Mouse (Mus musculus) retina, adult 2 months (tissue): ENCODE measurements around the gene Tsks.

Source experiments
- DNase-seq: peaks from one replicate; pipeline ENCODE4 v3.0.0-alpha.2; 2012; ENCODE audit warnings: low read depth, low spot score

Gene Tsks

DNA sequence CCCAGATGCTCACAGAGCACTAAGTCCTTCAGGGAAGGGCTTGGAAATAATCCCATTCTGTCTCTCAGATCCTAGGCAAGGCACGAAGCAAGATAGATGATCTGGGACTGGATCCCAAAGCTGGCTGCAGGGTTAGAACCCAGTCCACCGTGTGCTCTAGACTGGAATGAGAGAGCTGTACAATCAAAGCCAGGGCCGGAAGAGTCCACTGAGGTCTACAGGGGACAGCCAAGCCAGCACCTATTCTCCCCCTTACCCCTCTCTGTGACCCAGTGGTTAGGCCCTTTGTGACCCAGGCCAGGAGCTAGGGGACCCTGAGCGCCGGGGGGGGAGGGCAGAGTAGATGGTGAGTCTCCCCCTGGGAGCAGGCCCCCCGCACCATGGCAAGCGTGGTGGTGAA lies at the start of gene Tsks:
Tsks (plus strand) TSS at position 301 of the 400 bp plus-strand sequence.
- DNase-seq, result no peak

DNA sequence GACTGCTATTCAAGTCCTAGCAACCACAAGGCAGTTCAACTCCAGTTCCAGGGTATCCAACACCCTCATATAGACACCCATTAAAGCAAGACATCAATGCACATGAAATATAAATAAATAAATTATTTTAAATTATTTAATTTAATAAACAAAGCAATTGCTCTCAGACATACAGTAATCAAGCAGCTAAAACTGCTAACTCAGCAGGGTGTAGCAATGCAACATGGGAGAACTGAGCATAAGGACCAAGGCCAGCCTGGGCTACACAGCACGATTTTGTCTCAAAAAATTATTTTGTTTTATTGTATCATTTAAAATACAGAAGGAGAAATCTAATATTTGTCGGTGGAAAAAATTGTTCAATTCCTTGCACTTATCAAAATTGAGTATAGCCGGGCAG lies 48.8 kb upstream of the Tsks start:
- no peak for DNase-seq

DNA sequence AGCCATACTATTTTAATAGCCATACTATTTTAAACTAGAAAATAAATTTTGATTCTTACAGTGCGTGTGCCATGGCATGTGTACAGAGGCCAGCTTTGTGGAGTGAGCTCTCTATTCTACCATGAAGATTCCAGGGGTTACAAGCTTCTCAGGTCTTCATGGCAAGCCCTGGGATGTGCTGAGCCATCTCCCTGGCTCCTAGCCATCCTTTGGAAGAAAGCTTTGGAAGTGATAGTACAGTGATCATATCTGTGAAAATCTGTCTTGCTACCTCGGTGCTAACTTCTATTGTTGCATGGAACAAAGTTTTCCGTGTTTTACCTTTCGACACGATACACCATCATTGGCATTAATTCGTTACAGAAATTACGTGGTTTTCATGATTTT lies 47.8 kb upstream of the Tsks start:
- no peak for DNase-seq

DNA sequence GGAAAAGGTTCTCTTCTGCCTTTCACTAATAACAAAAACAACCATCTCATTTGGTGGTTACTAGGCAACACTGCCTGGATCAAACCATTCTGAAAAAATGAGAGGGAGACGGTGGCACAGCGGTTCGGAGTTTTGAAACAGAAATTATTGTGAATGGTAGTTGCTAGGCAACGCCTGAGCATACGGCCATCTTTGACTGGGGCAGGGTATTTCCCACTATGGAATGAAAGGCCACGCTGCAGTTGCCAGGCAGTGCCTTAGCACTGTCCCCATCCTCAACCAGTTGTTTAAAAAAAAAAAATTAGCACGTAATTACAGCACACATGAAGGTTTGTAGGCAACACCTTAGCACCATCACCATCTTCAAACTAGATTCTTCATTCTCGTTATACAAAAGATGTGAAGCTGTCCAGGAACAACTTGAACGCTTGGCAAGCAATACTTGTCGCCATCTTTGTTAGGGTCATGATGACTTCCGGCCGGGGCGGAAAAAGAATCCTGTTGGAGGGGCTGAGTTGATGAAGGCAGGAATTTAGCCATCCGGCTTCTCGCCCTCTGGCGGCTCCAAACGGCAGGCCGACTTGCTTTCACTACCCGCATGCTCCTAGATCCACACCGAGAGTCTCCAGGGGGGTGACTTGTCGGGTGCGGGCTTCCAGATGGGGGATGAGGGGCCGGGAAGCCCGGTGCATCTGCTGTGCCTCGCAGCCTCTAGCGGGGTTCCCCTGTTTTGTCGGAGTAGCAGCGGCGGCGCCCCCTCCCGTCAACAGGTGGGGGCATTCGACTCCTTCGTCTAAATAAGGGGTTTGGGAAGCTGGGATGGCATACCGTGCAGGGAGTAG lies 47.2 kb upstream of the Tsks start, which contains the start of gene Fuz:
Fuz (plus strand) TSS at position 487 of the 842 bp plus-strand sequence.
- DNase-seq, result peak; percentile 89

DNA sequence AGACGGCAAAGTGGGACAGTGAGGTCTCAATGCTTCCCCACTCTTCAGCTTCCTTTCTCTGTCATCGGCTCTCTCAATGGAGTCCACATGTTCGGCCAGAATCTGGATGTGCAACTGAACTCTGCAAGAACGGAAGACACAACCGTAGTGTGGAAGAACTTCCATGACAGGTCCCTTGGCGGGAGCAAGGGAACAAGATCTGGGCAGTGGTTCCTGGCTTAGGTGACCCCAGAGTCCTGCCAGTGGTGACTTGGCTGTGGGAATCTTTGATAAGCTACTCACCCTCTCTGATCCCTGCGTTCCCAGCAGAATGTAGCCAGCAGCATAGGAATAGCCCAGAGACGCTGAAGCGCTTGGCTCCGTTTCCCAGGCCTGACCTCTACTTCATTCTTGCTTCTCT lies 46.5 kb upstream of the Tsks start:
- DNase-seq, result no peak

DNA sequence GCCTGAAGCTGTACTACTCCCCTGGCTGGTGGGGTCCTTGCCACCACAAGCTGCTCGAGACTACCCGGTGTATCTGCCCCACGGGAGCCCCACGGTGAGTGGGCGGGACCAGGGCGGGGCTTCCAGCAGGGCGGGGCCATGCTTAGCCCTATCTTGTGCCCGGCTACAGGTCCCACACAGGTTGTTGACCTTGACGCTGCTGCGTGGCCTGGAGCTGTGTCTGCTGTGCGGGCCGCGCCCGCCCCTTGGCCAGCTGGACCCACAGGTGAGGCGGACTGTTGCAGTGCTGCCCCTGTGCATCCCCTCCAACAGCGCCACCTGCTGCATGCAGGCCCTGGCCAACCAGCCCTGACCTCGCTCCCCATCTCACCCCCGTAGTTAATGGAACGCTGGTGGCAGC lies 44.4 kb upstream of the Tsks start:
- DNase-seq, result no peak

DNA sequence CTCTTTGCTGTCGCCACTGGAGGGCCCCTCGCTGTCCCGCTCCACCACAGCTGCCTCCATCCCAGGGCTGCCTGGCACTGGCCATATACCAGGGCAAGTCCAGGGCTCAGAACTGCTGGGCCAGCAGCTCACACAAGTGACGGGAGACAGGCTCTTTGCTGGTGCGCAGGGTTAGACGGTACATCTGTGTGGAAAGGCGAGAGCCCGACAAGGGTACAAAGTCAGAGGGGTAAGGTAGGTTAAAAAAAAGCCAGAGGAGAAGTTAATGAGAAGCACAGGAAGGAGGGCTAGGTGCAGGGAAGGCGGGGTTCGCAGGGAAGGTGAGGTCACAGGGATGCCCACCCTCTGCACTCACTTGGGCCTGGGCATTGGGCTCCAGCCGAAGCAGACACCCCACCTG lies 42.4 kb upstream of the Tsks start:
- DNase-seq, result no peak

DNA sequence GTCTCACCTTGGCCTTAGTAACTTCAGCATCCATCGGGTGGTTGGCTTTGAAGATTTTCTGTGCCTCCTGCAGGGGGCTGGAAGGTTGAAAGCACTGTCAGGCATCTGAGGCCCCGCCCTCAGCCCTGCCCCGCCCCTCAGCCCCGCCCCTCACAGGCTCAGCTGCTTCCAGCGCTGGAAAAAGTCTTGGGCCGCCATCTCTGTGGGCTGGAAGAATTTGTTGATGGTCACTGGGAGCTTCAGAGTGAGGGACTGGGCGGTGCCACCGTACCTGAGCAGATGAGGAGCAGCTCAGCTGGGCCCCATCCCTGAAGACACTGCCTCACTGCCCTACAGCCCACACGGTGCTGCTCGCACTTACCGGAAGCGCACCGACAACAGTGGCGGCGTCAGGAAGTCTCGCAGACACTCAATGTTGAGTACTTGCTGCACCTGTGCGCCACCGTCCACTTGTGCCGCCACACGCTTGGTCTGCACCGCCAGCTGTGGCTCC lies 41.7 kb upstream of the Tsks start:
- DNase-seq, result no peak

DNA sequence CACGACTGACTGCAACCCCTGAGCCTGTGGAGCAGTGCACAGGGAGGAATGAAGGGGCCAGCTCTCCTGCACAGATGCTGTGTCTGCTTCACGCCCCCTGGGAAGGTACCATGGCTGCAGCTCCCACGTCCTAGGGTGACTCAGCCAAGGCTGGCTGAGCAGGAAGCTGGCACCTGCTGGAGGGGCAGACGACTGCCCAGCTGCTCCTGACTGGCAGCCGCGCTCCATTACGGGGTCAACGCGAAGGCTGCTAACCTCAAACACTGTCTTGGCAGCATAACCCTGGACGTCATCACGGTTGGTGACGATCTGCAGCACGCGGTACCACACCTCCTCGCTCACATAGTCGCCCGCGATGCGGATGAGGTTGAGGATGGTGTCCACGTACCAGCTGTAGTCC lies 37.6 kb upstream of the Tsks start:
- DNase-seq, result no peak

DNA sequence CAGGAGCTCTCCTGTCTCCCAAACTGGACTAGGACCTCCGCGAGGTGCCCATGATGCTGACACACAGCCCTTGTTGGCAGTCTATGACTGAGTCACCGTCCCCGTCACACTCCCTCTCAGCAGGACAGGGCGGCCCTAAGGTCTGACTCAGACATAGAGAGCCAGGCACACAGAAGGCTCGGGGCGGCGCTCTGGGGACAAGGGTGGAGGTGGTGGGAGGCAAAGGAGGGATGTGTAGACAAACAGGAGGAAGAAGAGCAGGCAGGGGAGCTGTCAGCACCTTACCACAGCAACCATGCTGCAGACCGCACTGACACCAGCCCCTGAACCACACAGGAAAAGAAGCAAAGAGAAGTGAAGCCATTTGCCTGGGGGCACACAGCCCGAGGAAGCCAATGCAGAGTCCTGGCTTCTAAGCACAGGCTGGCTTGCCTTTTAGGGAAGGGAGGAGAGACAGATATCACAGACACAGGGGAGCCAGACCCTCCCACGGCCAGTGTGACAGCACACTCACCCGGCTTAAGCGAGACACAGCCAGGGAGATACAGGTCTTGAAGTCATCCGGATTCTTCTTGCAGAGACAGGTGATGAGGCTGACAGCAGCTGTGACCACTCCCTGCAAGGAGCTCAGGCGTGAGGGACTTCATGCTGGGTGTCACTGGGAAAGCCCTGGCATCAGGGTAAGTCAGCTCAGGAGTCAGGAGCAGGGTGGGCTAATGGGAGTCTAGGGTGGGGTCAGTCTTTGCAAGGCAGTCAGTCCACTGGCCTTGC lies 34.1 kb upstream of the Tsks start:
- DNase-seq, result no peak

DNA sequence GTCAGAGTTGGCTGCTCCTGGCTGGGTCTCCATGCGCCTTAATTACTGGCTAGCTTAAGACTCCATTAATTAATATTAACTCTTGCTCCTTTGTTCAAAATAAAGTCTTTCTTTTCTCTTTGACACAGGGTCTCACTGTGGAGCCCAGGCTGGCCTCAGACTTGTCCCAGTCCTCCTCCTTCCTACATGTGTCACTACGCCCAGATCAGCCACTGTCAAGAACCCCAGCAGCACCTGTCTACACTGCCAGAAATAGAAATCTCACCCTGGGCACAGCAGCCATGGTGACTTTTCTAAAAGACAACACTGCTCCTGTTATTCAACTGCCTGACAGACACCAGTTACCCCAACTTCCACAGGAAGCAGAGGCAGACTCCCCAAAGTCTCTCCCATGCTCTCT lies 28.6 kb upstream of the Tsks start:
- DNase-seq, result no peak

DNA sequence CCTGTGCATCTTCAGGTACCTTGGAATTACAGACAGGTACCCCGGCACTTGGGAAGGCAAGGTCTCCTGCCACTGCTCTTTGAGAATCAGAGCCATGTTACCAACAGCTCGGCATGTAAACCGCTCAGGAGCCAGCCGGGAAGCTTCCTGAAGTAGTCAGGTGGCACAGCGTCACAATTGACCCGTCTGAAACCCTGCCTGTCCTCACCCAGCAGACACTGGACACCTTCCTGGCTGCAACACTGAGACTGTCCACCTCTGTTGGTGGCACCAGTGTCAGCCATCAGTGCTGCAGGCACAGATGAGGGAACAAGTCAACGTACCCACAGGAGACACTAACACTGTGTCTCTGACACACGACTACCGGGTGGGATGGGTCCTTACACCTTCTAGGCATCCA lies 27.7 kb upstream of the Tsks start:
- DNase-seq, result no peak

DNA sequence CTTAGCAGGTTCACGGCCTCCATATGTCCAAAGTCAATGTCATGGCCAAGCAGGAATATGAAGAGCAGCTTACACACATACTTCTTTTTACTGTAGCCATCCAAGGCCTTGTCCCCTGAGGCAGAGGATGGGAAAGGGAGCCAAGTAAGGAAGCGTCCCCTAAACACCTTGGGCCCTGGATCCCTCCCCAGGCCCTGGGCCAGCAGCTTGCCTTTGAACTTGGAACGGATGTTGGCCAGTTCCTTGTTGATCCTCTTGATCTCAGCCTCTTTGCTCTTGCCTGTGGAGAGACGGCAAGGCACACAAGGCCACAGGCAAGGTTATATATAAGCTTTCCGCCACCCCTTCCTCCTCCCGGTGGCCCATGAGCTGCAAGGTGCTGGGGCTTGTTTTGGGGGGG lies 26.8 kb upstream of the Tsks start:
- DNase-seq, result no peak

DNA sequence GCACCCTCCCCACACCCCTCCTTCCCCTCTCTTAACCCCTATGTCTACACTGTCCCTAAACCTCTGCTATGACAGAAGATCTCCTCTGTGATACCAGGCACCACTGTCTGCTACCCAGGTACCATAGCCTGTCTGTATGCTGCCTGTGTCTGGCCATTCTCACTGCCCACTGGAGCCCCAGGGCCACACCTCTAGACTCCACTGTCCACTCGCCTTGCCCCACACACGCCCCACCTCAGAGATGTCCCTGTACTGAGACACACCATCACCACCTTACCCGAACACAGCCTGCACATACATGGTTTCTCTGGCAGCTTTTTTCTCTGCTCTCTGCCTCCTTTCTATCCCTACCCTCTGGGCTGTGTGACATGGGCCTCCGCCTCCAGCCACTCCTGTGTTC lies 26.1 kb upstream of the Tsks start:
- no peak for DNase-seq

DNA sequence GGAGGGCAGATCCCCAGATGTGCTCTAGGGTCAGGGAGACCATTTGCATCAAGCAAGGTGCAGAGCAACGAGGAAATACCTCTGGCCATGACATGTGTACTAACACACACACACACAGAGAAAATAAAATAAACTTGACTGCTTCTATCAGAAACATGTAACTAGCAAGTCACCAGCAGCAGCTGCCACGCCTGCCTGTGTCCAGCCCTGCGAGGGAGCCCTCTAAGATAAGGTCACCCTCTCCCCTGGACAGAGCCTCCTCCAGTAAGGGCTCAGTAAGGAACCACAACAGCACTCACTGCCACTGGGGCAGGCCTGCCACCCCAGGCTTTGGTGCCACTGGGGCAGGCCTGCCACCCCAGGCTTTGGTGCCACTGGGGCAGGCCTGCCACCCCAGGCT lies 24.8 kb upstream of the Tsks start:
- no peak for DNase-seq

DNA sequence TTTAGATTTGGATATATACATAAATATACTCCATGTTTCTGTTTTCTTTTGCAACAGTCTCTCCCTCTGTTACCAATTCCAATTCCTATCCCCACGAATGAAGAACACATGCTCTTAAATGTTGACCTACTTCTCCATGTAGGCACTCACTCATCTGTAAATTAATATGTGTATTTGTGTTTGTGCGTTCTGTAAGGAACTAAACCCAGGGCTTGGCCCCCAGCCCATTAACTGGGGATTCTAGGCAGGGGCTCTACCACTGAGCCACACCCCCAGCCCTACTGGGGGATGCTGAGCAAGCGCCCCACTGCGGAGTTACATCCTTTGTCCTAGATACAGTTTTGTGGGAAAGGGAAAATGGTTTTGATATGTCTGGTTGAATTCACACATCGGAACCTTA lies 23.9 kb upstream of the Tsks start:
- no peak for DNase-seq

DNA sequence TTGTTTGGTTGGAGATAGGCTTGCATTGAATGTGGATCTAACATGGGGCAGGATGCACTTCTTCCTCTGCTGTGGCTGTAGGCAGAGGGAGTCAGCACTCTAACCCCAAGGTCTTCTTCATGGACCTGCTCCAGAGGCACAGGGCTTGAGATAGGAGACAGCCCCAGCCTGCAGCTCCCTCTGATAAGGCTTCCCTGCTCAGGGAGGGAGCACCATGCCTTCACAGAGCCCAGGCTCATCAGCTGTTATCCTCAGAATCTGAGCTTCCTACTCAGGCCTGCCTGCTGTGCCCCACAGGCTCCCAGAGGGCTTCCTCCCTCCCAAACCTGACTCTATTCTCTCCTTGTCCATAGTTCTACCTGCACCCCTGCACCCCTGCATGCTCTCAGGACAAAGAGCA lies 20.5 kb upstream of the Tsks start:
- no peak for DNase-seq

DNA sequence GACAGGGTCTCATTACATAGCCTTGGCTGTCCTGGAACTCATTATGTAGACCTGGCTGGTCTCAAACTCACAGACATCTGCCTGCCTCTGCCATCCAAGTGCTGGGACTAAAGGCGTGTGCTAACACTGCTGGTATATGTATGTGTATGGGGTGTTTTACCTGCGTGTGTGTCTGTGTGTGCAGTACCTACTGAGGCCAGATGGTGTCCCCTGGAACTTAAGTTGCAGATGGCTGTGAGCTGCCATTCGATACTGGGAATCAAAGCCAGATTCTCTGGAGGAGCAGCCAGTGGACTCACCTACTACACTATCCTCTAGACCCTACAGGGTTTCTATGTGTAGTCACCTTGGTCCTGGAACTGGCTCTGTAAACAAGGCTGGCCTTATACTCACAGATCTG lies 17.5 kb upstream of the Tsks start:
- DNase-seq, result no peak

DNA sequence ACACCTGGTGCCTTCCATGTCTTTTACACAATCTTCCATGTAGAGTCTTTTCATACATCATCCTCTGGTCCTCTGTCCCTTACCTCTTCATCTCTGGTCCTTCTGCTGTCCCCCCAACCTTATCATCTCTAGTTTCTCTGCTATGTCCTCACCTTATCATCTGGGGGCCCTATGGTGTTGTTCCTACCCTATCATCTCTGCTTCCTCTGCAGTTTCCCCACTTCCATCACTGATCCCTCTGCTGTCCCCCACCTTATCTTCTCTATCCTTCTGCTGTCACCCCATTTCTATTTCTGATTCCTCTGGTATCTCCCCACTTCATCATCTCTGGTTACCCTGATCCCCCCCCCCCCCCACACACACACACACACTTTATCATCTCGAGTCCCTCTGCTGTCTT lies 14.4 kb upstream of the Tsks start:
- DNase-seq, result no peak

DNA sequence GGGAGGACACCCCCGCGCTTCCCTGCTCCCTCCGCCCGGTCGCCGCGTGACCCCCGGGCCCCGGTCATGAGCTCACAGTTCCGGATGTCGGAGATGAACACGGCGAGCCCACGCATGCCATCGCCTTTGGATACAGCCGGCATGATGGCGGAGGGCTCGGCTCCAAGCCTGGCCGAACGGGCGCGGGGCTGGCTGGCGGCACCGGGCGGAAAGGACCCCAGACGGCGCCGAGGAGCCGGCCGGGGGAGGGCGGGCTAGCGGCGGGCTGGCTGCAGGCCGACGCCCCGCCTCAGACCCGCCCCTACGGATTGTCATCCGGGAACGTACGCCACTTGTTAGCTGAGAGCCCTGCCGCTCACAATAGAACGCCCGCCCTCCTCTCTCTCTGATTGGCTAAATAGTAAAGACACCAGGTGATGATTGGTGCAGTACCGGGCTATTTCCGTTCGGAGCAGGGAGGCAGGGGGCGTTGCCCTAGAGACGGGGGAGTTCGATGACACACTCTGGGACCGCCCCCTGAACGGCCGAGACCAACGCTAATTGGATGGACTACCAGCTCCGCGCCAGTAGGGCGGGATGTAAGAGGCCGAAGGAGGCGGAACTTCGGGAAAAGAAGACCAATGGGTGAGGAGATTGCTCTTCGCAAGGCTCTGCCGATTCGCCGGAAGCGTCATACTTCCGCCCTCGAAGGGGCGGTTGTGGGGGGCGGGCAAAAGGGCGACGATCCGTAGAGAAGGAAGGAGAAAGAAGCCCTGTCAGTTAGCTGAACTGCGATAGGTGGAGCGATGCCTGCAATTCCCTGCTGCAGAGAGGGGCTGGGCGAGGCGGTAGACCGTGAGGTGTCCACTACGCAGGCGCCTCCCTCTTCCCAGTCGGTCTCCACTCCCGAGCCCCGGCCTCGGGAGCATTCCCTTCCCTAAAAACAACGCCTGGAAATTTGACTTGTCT lies 13.5 kb upstream of the Tsks start, which contains the start of gene Ap2a1:
Ap2a1 (minus strand) TSS at position 293 of the 948 bp plus-strand sequence.
- DNase-seq, result peak; percentile 100

DNA sequence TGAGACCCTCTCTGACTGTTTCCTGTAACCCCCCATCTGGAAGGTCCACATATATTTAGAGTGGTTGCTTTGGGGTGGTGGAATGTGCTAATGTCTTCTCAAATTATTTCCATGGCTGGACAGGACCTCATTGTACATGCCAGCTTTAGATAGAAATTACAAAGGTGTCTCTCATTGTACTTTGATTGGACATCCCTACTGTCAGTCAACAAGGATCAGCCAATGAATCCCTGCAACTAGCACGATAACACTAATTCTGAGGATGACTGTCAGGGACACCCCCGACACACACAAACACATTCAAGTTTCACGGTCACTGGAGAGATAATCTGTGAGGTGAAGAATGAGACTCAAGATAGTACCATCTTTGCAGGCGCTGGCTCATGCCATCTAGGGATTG lies 4.3 kb upstream of the Tsks start:
- no peak for DNase-seq

DNA sequence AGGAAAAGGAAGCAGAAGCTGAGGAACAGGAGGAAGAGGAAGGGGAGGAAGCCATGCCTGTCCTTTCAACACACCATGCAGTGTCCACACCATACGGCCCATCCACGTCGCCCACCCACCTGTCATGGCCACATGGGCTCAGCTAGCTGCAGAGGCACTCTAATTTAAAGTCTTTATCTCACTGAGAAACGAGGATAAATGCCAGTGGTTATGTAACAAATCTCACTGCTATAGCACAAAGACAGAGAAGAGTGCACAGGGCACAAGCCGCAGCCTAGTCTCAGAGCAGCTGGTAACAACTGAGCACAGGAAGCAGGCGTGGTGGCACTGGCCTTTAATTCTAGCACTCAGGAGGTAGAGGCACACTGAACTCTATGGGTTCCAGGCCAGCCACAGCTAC lies 6.9 kb downstream of the Tsks start:
- no peak for DNase-seq
